Mouse (Mus musculus) brain, embryonic 14.5 days (tissue): ENCODE measurements at regions not wholly inside any gene's neighbourhood (a gene's known extent, or its start where the extent isn't known, plus 50 kb on each side); places are given as distances from the start of the nearest gene placed in this dataset.

Experiments
- CTCF ChIP-seq: fragments of 200-500 bp; IDR thresholded peaks from 2 replicates; pipeline ENCODE4 v1.5.1; 2012; ENCODE audit warnings: inconsistent platforms, mild to moderate bottlenecking, moderate library complexity, borderline replicate concordance; ENCODE audit not compliant: insufficient read depth, insufficient read length; ENCODE audit errors: extremely low read depth
- POLR2A ChIP-seq: fragments of 200-500 bp; IDR thresholded peaks from 2 replicates; pipeline ENCODE4 v1.6.1; 2012; ENCODE audit warnings: mild to moderate bottlenecking, inconsistent platforms, borderline replicate concordance; ENCODE audit not compliant: poor library complexity, insufficient read depth, insufficient read length, severe bottlenecking; ENCODE audit errors: extremely low read depth

DNA sequence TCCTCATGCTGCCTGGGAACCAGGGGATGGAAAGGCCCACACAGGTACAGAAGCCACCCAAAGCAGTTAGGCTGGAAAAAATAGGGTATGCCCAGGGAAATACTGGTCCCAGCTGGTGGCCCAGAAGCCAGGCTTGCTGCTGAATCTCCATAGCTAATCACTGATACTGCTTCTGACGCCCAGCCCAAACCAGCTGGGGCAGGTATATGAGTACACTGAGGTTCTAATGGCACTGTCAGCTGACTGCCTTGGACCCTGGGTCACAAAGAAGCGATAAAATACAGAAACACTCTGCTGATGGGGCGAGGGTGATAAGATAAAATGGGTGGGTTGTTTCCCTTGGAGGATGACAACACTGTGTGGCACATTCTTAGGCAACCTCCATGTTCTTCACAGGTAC, 133.4 kb downstream of the Psmg1 start:
- TF ChIP-seq POLR2A: no peak
- TF ChIP-seq CTCF: no peak
